Mouse (Mus musculus) lung, embryonic 14.5 days (tissue): ENCODE data around the gene Creb5. TPM values are rescaled to one million over a fixed set of nuclear protein-coding genes. Genes with fewer than 3 reads are reported as not detected.

Experiments used
- ATAC-seq: fragments of 200-750 bp; cut with Nextera tagmentation; 2 replicates; pipeline ENCODE4 v1.8.0; 2017; ENCODE audit warnings: mild to moderate bottlenecking, moderate TSS enrichment, moderate library complexity; ENCODE audit not compliant: insufficient read depth
- DNase-seq: peaks from one replicate; pipeline ENCODE4 v3.0.0-alpha.2; 2015
- H3K27ac ChIP-seq: fragments of 300-500 bp; sonication (generic); 2 replicates; pipeline ENCODE4 v1.5.1; 2014; ENCODE audit warnings: low read depth, mild to moderate bottlenecking, moderate library complexity
- H3K27me3 ChIP-seq: fragments of 300-500 bp; sonication (generic); 2 replicates; pipeline ENCODE4 v1.6.1; 2014; ENCODE audit warnings: low read length, control low read depth; ENCODE audit not compliant: insufficient read depth
- H3K36me3 ChIP-seq: fragments of 300-500 bp; sonication (generic); 2 replicates; pipeline ENCODE4 v1.6.1; 2014; ENCODE audit warnings: control low read depth; ENCODE audit not compliant: insufficient read depth
- H3K4me1 ChIP-seq: fragments of 300-500 bp; sonication (generic); 2 replicates; pipeline ENCODE4 v1.6.1; 2014; ENCODE audit warnings: antibody characterized with exemption, control low read depth; ENCODE audit not compliant: insufficient read depth
- H3K4me2 ChIP-seq: fragments of 300-500 bp; sonication (generic); 2 replicates; pipeline ENCODE4 v1.6.1; 2014; ENCODE audit warnings: mild to moderate bottlenecking
- H3K4me3 ChIP-seq: fragments of 300-500 bp; sonication (generic); 2 replicates; pipeline ENCODE4 v1.5.1; 2014; ENCODE audit warnings: low read depth, low read length
- H3K9ac ChIP-seq: fragments of 300-500 bp; sonication (generic); 2 replicates; pipeline ENCODE4 v1.6.1; 2014
- H3K9me3 ChIP-seq: fragments of 300-500 bp; sonication (generic); 2 replicates; pipeline ENCODE4 v1.6.1; 2016; ENCODE audit warnings: low read depth, low read length, control low read depth
- CTCF ChIP-seq: IDR thresholded peaks from 2 replicates; pipeline ENCODE4 v1.5.1; 2016; ENCODE audit warnings: antibody characterized with exemption, low read depth
- WGBS: fragments of 180-500 bp; shearing (Covaris S2); extraction: QIAGEN DNeasy Blood & Tissue Kit; methylation state at CpG from one replicate; pipeline ENCODE4 v1.1.7; 2014; 5-methylcytosine and 5-hydroxymethylcytosine counted together
- polyA plus RNA-seq: library from polyadenylated mRNA; unstranded; fragments of >200 nt; fragmentation: Nextera tagmentation; extraction: Ambion mirVana; gene quantifications from 2 replicates; pipeline ENCODE4 v1.2.1, GENCODE M21; 2014

Gene Creb5
- polyA plus RNA-seq, 1 experiment from 2014 or later: 6.4 TPM

DNA sequence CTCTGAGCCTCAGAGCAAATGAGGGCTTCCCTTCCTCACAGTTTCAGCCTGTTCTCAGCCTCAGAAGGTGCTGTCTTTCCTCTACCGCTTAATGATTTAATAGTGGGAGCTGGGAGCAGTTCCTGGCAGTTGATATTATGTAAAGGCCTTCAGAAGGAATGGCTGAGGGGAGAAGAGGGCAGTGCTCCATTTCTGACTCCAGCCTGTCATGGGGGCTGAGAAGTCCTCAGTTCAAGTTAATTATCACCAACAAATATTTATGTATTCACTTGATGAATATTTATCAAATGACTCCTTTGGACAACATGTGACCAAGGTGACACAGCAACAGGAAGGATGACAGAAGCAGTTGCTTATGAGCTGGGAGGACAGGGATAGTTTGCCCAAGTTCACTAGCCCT lies 214.2 kb downstream of the Creb5 start:
- 82% methylated on average over 1 of the region's 1 CpGs for WGBS
- no peak for ATAC-seq
- TF ChIP-seq CTCF: no peak
- no peak for DNase-seq
- Histone ChIP-seq H3K4me3 (no peak overlapping the region), H3K9ac (no peak overlapping the region), H3K36me3 (no peaks in the 10 kb centered on the region), H3K4me1 (no peaks in the 10 kb centered on the region; the same call in 1 of the 2 replicates), H3K27me3 (no peaks in the 10 kb centered on the region), H3K27ac (no peak overlapping the region), H3K4me2 (no peak overlapping the region), H3K9me3 (no peaks in the 10 kb centered on the region; the same call in 1 of the 2 replicates)

DNA sequence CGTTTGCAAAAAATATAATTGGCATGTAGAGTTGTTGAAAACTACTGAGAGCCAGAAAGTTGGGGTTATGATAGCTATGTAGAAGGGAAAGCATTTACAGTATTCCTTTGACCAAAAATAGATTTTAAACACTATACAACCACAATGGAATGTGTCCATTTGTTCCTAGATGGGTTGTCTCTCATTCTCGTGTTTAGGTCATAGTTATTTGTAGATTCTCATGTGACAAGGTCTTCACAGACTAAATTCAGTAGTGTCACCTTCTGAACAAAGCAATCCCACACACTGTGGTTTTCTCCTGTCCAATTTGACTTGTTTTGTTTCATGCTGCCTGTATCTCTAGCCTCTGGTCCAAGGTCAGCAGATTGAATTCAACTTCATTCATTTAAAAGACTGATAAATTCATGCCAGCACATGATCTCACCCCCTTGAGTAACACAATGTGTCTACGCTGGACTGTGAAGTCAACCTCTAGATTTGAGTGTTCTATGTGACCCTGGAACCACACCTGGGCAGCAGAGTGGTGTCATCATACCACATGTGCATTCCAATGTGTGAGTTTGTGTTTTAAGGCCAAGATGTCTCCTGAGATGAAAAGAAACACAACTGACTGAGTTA lies 220.0 kb downstream of the Creb5 start:
- no peak overlapping the region for H3K4me2 ChIP-seq
- 65% methylated on average over 3 of the region's 3 CpGs for WGBS
- no peak overlapping the region for H3K27ac ChIP-seq
- no peaks in the 10 kb centered on the region for H3K36me3 ChIP-seq
- H3K4me3 ChIP-seq: no peak overlapping the region
- no peak for TF ChIP-seq CTCF
- no peaks in the 10 kb centered on the region for H3K27me3 ChIP-seq
- no peaks in the 10 kb centered on the region for H3K4me1 ChIP-seq
- no peaks in the 10 kb centered on the region; the same call in 1 of the 2 replicates for H3K9me3 ChIP-seq
- no peak for ATAC-seq
- no peak for DNase-seq
- no peak overlapping the region for H3K9ac ChIP-seq

DNA sequence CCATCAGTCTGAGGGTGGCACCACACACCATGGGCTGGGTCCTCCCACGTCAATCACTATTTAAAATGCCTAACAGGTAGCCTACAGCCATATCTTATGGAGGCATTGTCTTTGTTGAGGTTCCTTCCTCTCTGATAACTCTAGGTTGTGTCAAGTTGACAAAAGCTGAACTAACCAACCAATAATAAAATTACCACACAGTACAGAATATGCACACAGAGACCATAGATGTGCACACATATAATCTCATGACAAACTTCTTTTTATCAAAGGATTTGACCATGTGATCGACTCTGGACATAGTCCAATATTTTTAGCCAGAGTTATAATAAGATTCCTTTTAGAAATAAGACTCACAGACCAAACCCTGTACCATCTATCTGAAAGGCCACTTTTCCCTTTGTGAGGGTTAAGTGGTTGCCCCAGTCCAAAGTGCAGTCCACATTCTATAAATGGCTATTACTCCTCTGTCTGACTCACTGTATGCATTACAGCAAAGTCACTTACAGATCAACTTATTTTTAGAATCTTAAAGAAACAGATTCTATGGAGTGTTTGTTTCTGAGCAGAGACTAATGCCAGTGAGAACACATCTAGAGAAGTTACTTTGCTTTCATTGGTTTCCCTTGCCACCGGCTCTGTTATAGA lies 221.9 kb downstream of the Creb5 start:
- Histone ChIP-seq H3K27ac (no peak overlapping the region), H3K36me3 (no peaks in the 10 kb centered on the region), H3K4me1 (no peaks in the 10 kb centered on the region), H3K4me2 (no peak overlapping the region), H3K4me3 (no peak overlapping the region), H3K9me3 (no peaks in the 10 kb centered on the region), H3K27me3 (no peaks in the 10 kb centered on the region), H3K9ac (no peak overlapping the region)
- no peak for DNase-seq
- TF ChIP-seq CTCF: no peak
- no peak for ATAC-seq
- WGBS: 75% methylated on average over 3 of the region's 3 CpGs

DNA sequence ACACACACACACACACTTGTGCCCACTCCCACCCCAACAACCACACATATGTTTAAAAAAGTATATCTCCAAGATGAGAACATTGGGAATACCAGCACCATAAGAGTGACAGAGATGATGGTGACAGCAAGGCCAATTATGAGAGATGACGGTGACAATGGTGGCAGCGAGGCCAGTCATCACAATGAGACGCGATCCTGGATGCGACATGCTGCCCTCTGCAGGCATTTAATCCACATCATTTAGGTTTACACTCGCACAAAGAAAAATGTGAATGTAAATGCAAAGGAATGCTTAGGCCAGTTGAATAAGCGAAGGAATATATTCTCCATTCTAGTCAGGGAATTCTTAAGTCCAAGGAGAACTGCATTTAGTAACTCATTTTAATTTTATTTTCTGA lies 222.9 kb downstream of the Creb5 start:
- no peaks in the 10 kb centered on the region for H3K36me3 ChIP-seq
- no peaks in the 10 kb centered on the region for H3K27me3 ChIP-seq
- TF ChIP-seq CTCF: peak; percentile 33; the same call in 1 of the 2 replicates
- no peak overlapping the region for H3K4me2 ChIP-seq
- no peak overlapping the region for H3K27ac ChIP-seq
- H3K4me1 ChIP-seq: no peaks in the 10 kb centered on the region
- WGBS: 57% methylated on average over 7 of the region's 7 CpGs
- no peak overlapping the region for H3K9ac ChIP-seq
- no peak for ATAC-seq
- H3K4me3 ChIP-seq: no peak overlapping the region
- no peaks in the 10 kb centered on the region for H3K9me3 ChIP-seq
- DNase-seq: no peak

DNA sequence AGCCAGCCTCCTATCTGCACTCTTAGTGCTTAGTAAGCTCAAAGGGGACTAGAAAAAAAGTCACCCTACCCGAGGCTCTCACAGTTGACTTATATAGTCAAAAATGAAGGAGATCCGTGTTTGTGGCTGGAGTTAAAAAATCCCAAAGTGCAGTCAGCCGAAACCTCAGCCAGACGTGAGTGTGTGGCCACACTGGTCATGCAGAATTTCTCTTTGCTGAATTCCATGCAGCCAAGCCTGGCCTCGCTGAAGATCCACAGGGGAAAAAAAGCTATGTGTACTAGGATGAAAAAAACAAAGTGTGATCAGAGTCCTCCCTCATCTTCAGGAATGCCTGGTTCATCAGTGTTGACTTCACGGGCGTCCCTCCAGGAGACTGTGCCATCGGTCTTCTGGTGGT lies 225.2 kb downstream of the Creb5 start:
- H3K27me3 ChIP-seq: no peaks in the 10 kb centered on the region
- DNase-seq (no peak), ATAC-seq (no peak)
- no peaks in the 10 kb centered on the region for H3K36me3 ChIP-seq
- H3K27ac ChIP-seq: no peak overlapping the region
- H3K4me3 ChIP-seq: no peak overlapping the region
- WGBS: 75% methylated on average over 8 of the region's 8 CpGs
- no peak overlapping the region for H3K4me2 ChIP-seq
- TF ChIP-seq CTCF: no peak
- no peaks in the 10 kb centered on the region for H3K9me3 ChIP-seq
- no peaks in the 10 kb centered on the region for H3K4me1 ChIP-seq
- no peak overlapping the region for H3K9ac ChIP-seq

DNA sequence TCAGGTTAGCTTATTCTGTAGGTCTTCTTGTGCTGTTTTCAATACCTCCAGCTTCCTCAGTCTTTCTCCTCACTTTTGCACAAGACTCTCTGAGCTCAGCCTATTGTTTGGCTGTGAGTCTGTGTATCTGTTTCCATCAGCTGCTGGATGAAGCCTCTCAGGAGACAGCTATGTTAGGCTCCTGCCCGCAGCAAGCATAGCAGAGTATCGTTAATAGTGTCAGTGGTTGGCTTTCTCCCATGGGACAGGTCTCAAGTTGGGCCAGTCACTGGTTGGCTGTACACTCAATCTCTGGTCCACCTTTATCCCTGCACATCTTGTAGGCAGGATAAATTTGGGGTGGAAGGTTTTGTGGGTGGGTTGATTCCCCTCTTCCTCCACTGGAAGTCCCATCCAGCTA lies 226.3 kb downstream of the Creb5 start:
- Histone ChIP-seq H3K36me3 (no peaks in the 10 kb centered on the region), H3K27me3 (no peaks in the 10 kb centered on the region), H3K4me1 (no peaks in the 10 kb centered on the region), H3K9me3 (no peaks in the 10 kb centered on the region), H3K27ac (no peak overlapping the region), H3K4me2 (no peak overlapping the region), H3K9ac (no peak overlapping the region), H3K4me3 (no peak overlapping the region)
- ATAC-seq: no peak
- WGBS: 85% methylated on average over 2 of the region's 2 CpGs
- TF ChIP-seq CTCF: no peak
- no peak for DNase-seq

DNA sequence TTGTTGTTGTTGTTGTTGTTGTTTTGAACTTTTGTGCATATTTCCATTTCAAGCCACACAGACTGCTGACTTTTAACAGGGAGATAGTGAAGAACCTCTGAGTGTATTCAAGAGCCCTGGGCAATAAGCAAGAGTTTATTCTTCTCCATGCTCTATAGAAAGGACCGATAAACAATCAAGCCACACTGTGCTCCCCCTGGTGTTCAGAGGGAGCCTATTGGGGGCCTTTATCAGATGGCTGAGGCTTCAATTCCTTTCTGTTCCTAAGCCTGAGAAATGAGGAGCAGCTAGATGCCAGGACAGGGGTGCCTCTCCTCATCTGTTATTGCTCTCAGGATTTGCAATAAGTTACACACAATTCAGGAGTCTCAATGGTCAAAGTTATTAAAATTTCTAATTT lies 227.8 kb downstream of the Creb5 start:
- Histone ChIP-seq H3K4me3 (no peak overlapping the region), H3K4me2 (no peak overlapping the region), H3K27me3 (no peaks in the 10 kb centered on the region), H3K36me3 (no peaks in the 10 kb centered on the region), H3K4me1 (no peaks in the 10 kb centered on the region), H3K27ac (no peak overlapping the region), H3K9me3 (no peaks in the 10 kb centered on the region), H3K9ac (no peak overlapping the region)
- WGBS: 48% methylated on average over 1 of the region's 1 CpGs
- TF ChIP-seq CTCF: peak; percentile 37
- ATAC-seq (no peak), DNase-seq (peak; percentile 46)
